Mouse (Mus musculus) stomach, postnatal 0 days (tissue): ENCODE data around the gene Naa50. TPM values are rescaled to one million over a fixed set of nuclear protein-coding genes. Genes with fewer than 3 reads are reported as not detected.

Experiments used
- ATAC-seq: fragments of 200-750 bp; cut with Nextera tagmentation; 2 replicates; pipeline ENCODE4 v1.8.0; 2017; ENCODE audit not compliant: low FRiP score, low TSS enrichment
- DNase-seq: peaks from one replicate; pipeline ENCODE4 v3.0.0-alpha.2; 2016; ENCODE audit warnings: low spot score
- H3K27ac ChIP-seq: fragments of 300-500 bp; sonication (generic); replicated peaks from 2 replicates; pipeline ENCODE4 v1.5.1; 2014; ENCODE audit warnings: mild to moderate bottlenecking, control low read depth
- H3K27me3 ChIP-seq: fragments of 300-500 bp; sonication (generic); 2 replicates; pipeline ENCODE4 v1.6.1; 2014; ENCODE audit warnings: low read length; ENCODE audit not compliant: control insufficient read depth, insufficient read depth
- H3K36me3 ChIP-seq: fragments of 300-500 bp; sonication (generic); 2 replicates; pipeline ENCODE4 v1.6.1; 2014; ENCODE audit warnings: low read length, mixed read lengths; ENCODE audit not compliant: control insufficient read depth, insufficient read depth
- H3K4me1 ChIP-seq: fragments of 300-500 bp; sonication (generic); replicated peaks from 2 replicates; pipeline ENCODE4 v1.6.1; 2014; ENCODE audit warnings: antibody characterized with exemption; ENCODE audit not compliant: control insufficient read depth, insufficient read depth
- H3K4me2 ChIP-seq: fragments of 300-500 bp; sonication (generic); replicated peaks from 2 replicates; pipeline ENCODE4 v1.6.1; 2014; ENCODE audit warnings: low read depth, mild to moderate bottlenecking, control low read depth, moderate library complexity
- H3K4me3 ChIP-seq: fragments of 300-500 bp; sonication (generic); 2 replicates; pipeline ENCODE4 v1.5.1; 2014; ENCODE audit warnings: low read depth, low read length, control low read depth
- H3K9ac ChIP-seq: fragments of 300-500 bp; sonication (generic); 2 replicates; pipeline ENCODE4 v1.6.1; 2014; ENCODE audit warnings: mild to moderate bottlenecking, low read length, control low read depth, mixed read lengths
- H3K9me3 ChIP-seq: fragments of 300-500 bp; sonication (generic); 2 replicates; pipeline ENCODE4 v1.6.1; 2016; ENCODE audit warnings: low read length; ENCODE audit not compliant: control insufficient read depth
- CTCF ChIP-seq: IDR thresholded peaks from 2 replicates; pipeline ENCODE4 v1.5.1; 2016; ENCODE audit warnings: antibody characterized with exemption, low read depth, mild to moderate bottlenecking, moderate library complexity
- EP300 ChIP-seq: optimal IDR thresholded peaks from 2 replicates; pipeline ENCODE3; 2016; ENCODE audit warnings: antibody characterized with exemption
- WGBS: fragments of 180-500 bp; shearing (Covaris S2); extraction: QIAGEN DNeasy Blood & Tissue Kit; methylation state at CpG from one replicate; pipeline ENCODE4 v1.1.7; 2014; 5-methylcytosine and 5-hydroxymethylcytosine counted together
- polyA plus RNA-seq: library from polyadenylated mRNA; unstranded; fragments of >200 nt; fragmentation: Nextera tagmentation; extraction: Ambion mirVana; gene quantifications from 2 replicates; pipeline ENCODE4 v1.2.1, GENCODE M21; 2015

The Naa50 gene
- polyA plus RNA-seq, 1 experiment from 2014 or later: 54.0 TPM

- no peak for DNase-seq
- Histone ChIP-seq H3K9me3 (no peaks in the 10 kb centered on the region), H3K9ac (no peak overlapping the region), H3K4me3 (no peak overlapping the region), H3K27me3 (no peaks in the 10 kb centered on the region), H3K36me3 (no peaks in the 10 kb centered on the region), H3K27ac (no peak overlapping the region), H3K4me2 (no peak overlapping the region), H3K4me1 (no peaks in the 10 kb centered on the region)
- WGBS: 76% methylated on average over 1 of the region's 1 CpGs
- TF ChIP-seq CTCF (peak; percentile 66), EP300 (no peak)
- no peak for ATAC-seq
Observed at GRCm38 (mm10) chr16:44149002-44149767, 9.6 kb downstream of the Naa50 start.

- Histone ChIP-seq H3K27me3 (no peaks in the 10 kb centered on the region), H3K4me2 (no peak overlapping the region), H3K4me3 (no peak overlapping the region), H3K4me1 (no peaks in the 10 kb centered on the region), H3K9me3 (no peaks in the 10 kb centered on the region), H3K9ac (no peak overlapping the region), H3K36me3 (peaks cover 3% of the 10 kb centered on the region; the same call in 1 of the 2 replicates), H3K27ac (no peak overlapping the region)
- ATAC-seq: no peak
- DNase-seq: no peak
- WGBS: 69% methylated on average over 6 of the region's 6 CpGs
- TF ChIP-seq CTCF: peak; percentile 32; the same call in 1 of the 2 replicates
- no peak for TF ChIP-seq EP300
Observed at GRCm38 (mm10) chr16:44154497-44155057, 14.9 kb downstream of the Naa50 start.

GRCm38 (mm10) chr16:44159325-44159724 lies 19.7 kb downstream of the Naa50 start:
- 59% methylated on average over 7 of the region's 7 CpGs for WGBS
- Histone ChIP-seq H3K27ac (no peak overlapping the region), H3K27me3 (no peaks in the 10 kb centered on the region), H3K36me3 (peaks cover 3% of the 10 kb centered on the region; the same call in 1 of the 2 replicates), H3K4me1 (no peaks in the 10 kb centered on the region), H3K4me3 (no peak overlapping the region), H3K4me2 (no peak overlapping the region), H3K9me3 (no peaks in the 10 kb centered on the region), H3K9ac (no peak overlapping the region)
- DNase-seq: no peak
- no peak for ATAC-seq
- TF ChIP-seq EP300 (no peak), CTCF (no peak)

- no peak for TF ChIP-seq EP300
- TF ChIP-seq CTCF: no peak
- Histone ChIP-seq H3K27me3 (no peaks in the 10 kb centered on the region), H3K4me2 (no peak overlapping the region), H3K36me3 (no peaks in the 10 kb centered on the region), H3K9me3 (no peaks in the 10 kb centered on the region), H3K9ac (no peak overlapping the region), H3K4me3 (no peak overlapping the region), H3K4me1 (no peaks in the 10 kb centered on the region), H3K27ac (no peak overlapping the region)
- no peak for DNase-seq
- 87% methylated on average over 2 of the region's 2 CpGs for WGBS
- ATAC-seq: no peak
Observed at GRCm38 (mm10) chr16:44163831-44164230, 24.2 kb downstream of the Naa50 start.

GRCm38 (mm10) chr16:44165182-44165581 lies 25.6 kb downstream of the Naa50 start:
- TF ChIP-seq CTCF (no peak), EP300 (no peak)
- no peaks in the 10 kb centered on the region for H3K27me3 ChIP-seq
- no peak for DNase-seq
- H3K36me3 ChIP-seq: no peaks in the 10 kb centered on the region
- WGBS: 34% methylated on average over 3 of the region's 3 CpGs
- H3K27ac ChIP-seq: no peak overlapping the region
- no peak overlapping the region for H3K4me3 ChIP-seq
- no peaks in the 10 kb centered on the region for H3K4me1 ChIP-seq
- H3K9ac ChIP-seq: no peak overlapping the region
- no peaks in the 10 kb centered on the region for H3K9me3 ChIP-seq
- H3K4me2 ChIP-seq: no peak overlapping the region
- ATAC-seq: peak; percentile 40; the same call in 1 of the 2 replicates

GRCm38 (mm10) chr16:44168990-44169389 lies 29.4 kb downstream of the Naa50 start:
- Histone ChIP-seq H3K9ac (no peak overlapping the region), H3K9me3 (no peaks in the 10 kb centered on the region), H3K4me1 (peaks cover under 1% of the 10 kb centered on the region; the same call in 1 of the 2 replicates), H3K27me3 (no peaks in the 10 kb centered on the region), H3K4me3 (no peak overlapping the region), H3K4me2 (no peak overlapping the region), H3K27ac (no peak overlapping the region), H3K36me3 (no peaks in the 10 kb centered on the region)
- WGBS: 68% methylated on average over 4 of the region's 4 CpGs
- no peak for TF ChIP-seq EP300
- TF ChIP-seq CTCF: no peak
- DNase-seq: no peak
- ATAC-seq: no peak
